ENCODE assay signal across 8 mouse cellular contexts in genomic region chr6:144782031-144782857, GRCm38 (mm10). TPM values are rescaled to one million over a fixed set of nuclear protein-coding genes. Genes with fewer than 3 reads are reported as not detected.
DNase-seq lines count a peak whose midpoint lies in the region; ATAC-seq and TF ChIP-seq lines count a peak whose summit lies in the region.

No protein-coding gene starts in this region.

- H3K4me2 ChIP-seq in liver, embryonic 13.5 days, result peak overlapping the region; percentile 69
- peak overlapping the region; percentile 90 for H3K4me2 ChIP-seq in neural tube, embryonic 14.5 days (ENCODE audit: low read depth, low read length)

- H3ac ChIP-seq in C2C12 (ENCODE audit: control insufficient read depth, insufficient read length, low read depth), result peak overlapping the region; percentile 64

- no peaks in the 10 kb centered on the region for H3K27me3 ChIP-seq in C2C12 (ENCODE audit: control insufficient read depth, insufficient read depth, insufficient read length)
- peaks cover 39% of the 10 kb centered on the region for H3K27me3 ChIP-seq in liver, embryonic 13.5 days
- H3K27me3 ChIP-seq in neural tube, embryonic 14.5 days (ENCODE audit: control insufficient read depth, insufficient read depth, low read length), result no peaks in the 10 kb centered on the region

- no peaks in the 10 kb centered on the region for H3K79me3 ChIP-seq in C2C12 (ENCODE audit: low read depth)

- H3K9me3 ChIP-seq in liver, embryonic 13.5 days (replicated peaks), result no peaks in the 10 kb centered on the region
- no peaks in the 10 kb centered on the region for H3K9me3 ChIP-seq in neural tube, embryonic 14.5 days (ENCODE audit: control insufficient read depth, low read length)

- H3K4me3 ChIP-seq in C2C12 (ENCODE audit: insufficient read depth, poor library complexity, severe bottlenecking), result peak overlapping the region; percentile 34
- H3K4me3 ChIP-seq in liver, embryonic 13.5 days (replicated peaks), result peak overlapping the region; percentile 64
- peak overlapping the region; percentile 72 for H3K4me3 ChIP-seq in neural tube, embryonic 14.5 days (ENCODE audit: low read depth, low read length)

- H3K79me2 ChIP-seq in C2C12 (ENCODE audit: control insufficient read depth, insufficient read depth), result no peaks in the 10 kb centered on the region

- peaks cover 3% of the 10 kb centered on the region; the same call in 1 of the 2 replicates for H3K4me1 ChIP-seq in liver, embryonic 13.5 days (replicated peaks)
- H3K4me1 ChIP-seq in neural tube, embryonic 14.5 days (ENCODE audit: control insufficient read depth, insufficient read depth, low read length), result peaks cover 3% of the 10 kb centered on the region; the same call in 1 of the 2 replicates

- DNase-seq in cerebellum, postnatal 25 days, result peak; percentile 32 to 35
- DNase-seq in cerebellum, adult 9-10 months, result no peak
- peak; percentile 43 for DNase-seq in embryo, embryonic 10 days (ENCODE audit: low spot score)
- peak; percentile 19 to 35 for DNase-seq in heart, postnatal 10 days
- no peak for DNase-seq in liver, embryonic 13.5 days
- no peak for DNase-seq in natural killer cell, adult 2 months (ENCODE audit: low spot score in 2 of 2)

- peak overlapping the region; percentile 69 for H3K27ac ChIP-seq in liver, embryonic 13.5 days
- peak overlapping the region; percentile 80 for H3K27ac ChIP-seq in neural tube, embryonic 14.5 days (ENCODE audit: low read depth, low read length)

- peak overlapping the region; percentile 64 for H3K9ac ChIP-seq in liver, embryonic 13.5 days
- peak overlapping the region; percentile 80 for H3K9ac ChIP-seq in neural tube, embryonic 14.5 days (replicated peaks; ENCODE audit: low read depth, low read length)

- WGBS in liver, embryonic 13.5 days (ENCODE audit: insufficient replicate concordance), result 2% methylated on average over 48 of the region's 55 CpGs
- under 1% methylated on average over 47 of the region's 55 CpGs for WGBS in neural tube, embryonic 14.5 days

- no peak for ATAC-seq in liver, embryonic 13.5 days (ENCODE audit: low read depth)
- peak; percentile 71 for ATAC-seq in neural tube, embryonic 14.5 days (ENCODE audit: low read depth)

- H3K36me3 ChIP-seq in C2C12 (ENCODE audit: control insufficient read depth, insufficient read depth), result no peaks in the 10 kb centered on the region
- H3K36me3 ChIP-seq in liver, embryonic 13.5 days, result no peaks in the 10 kb centered on the region
- no peaks in the 10 kb centered on the region for H3K36me3 ChIP-seq in neural tube, embryonic 14.5 days (ENCODE audit: control insufficient read depth, insufficient read depth, low read length)

- intact Hi-C loops in heart, postnatal 10 days (cut with DNase I), result no loop called here

- no peak for TF ChIP-seq CTCF in C2C12 (IDR thresholded peaks at IDR 0.05; ENCODE audit: control insufficient read depth, insufficient read depth, insufficient read length)

TF ChIP-seq in C2C12, 6 proteins besides CTCF, POLR2A, EP300 and RAD21:
- no peak for TF ChIP-seq MAX (IDR thresholded peaks at IDR 0.05)
- TF ChIP-seq USF1 (IDR thresholded peaks at IDR 0.05; ENCODE audit: low read depth), result no peak
- no peak for TF ChIP-seq MYOG (IDR thresholded peaks at IDR 0.05; ENCODE audit: control insufficient read depth, extremely low read depth, insufficient read length)
- no peak for TF ChIP-seq FOSL1 (IDR thresholded peaks at IDR 0.05; ENCODE audit: insufficient read depth, low read length, poor library complexity, severe bottlenecking)
- no peak for TF ChIP-seq CEBPB (IDR thresholded peaks at IDR 0.05; ENCODE audit: low read depth)
- TF ChIP-seq MYOD1 (IDR thresholded peaks at IDR 0.05; ENCODE audit: control insufficient read depth, insufficient read length, low read depth), result no peak

RNA-seq across cellular contexts. Expression of gene Sox5, which starts 0.5 kb away (rescaled TPM):
- polyA plus RNA-seq in C2C12 (2012; fragmentation: generic; extraction: Trizol), result 0.07 TPM
- total RNA-seq in heart, postnatal 10 days (2021), result 1 to 10 TPM; 3.4 to 5.5 TPM
- polyA plus RNA-seq in liver, embryonic 13.5 days (2015; fragmentation: Nextera tagmentation; extraction: Ambion mirVana), result 4.9 and 5.9 TPM in 2 replicates
- polyA plus RNA-seq in neural tube, embryonic 14.5 days (2014; fragmentation: Nextera tagmentation; extraction: Ambion mirVana), result 28.2 and 34.6 TPM in 2 replicates

Comparison
In these comparisons a context has a peak if more than half of its experiments do, and no peak if none do; other contexts are left out.
1. DNase-seq: peak in cerebellum, postnatal 25 days (2 of 2), embryo, embryonic 10 days (single experiment) and heart, postnatal 10 days (2 of 2); none in cerebellum, adult 9-10 months (single experiment), liver, embryonic 13.5 days (single experiment) and natural killer cell, adult 2 months (0 of 2).
2. Peak in every context shown above with its lines, with median percentiles within 50 percentile points of each other: H3K4me3 ChIP-seq.